Mouse (Mus musculus) gastrocnemius, postnatal 36 days (tissue): ENCODE measurements around the gene Fam129b. TPM values are rescaled to one million over a fixed set of nuclear protein-coding genes. Genes with fewer than 3 reads are reported as not detected.

Source experiments
- DNase-seq, 2 experiments: peaks; one replicate each; pipeline ENCODE4 v3.0.0; 2022
- intact Hi-C: fragments of 180-260 bp; cut with DNase I; formaldehyde crosslinking; loops from one replicate; pipeline ENCODE4 v1.15.1; 2025
- total RNA-seq, 2 experiments: library from RNA; stranded (reverse); gene quantifications; 2 replicates each; pipeline ENCODE4 v1.2.3; 2021

The Fam129b gene
- total RNA-seq, 2 experiments from 2014 or later: 5.5 to 7.7 TPM

DNA sequence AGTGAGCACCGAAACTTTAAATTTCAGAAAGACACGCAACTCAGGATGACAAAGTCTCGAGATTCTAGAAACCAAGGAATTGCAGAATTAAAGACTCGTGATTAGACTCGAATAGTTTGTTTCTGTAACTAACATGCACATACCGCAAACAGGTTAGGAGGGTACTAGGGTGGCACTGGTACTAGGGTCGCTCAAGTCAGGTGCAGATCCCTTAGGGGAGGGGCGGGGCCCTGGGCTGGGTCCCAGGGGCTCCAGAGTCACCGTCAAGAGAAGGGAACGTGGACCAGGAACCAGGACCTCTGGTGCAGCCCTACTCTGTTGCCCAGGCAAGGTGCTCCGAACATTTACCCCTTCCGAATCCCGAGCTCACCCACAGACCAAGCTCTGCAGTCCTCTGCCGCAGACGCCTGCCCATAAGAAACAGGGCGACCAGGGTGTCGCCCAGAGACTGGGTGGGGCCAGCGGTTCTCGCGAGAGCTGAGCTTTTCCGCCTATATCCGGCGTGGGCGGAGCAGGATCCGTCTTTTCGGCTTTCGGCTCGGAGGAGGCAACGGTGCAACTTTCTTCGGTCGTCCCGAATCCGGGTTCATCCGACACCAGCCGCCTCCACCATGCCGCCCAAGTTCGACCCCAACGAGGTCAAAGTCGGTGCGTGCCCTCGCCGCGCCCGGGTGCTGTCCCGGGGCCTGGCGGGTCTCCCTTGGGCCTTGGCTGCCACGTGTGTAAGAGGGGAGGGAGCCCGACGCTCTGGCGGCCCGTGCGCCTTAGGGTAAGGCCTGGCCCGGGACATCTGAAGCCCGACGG is 85.5 kb downstream of the Fam129b start, which contains the start of the genes Rpl12 and Lrsam1:
Gene Rpl12, plus strand, starts transcription at position 368 of the 804 bp plus-strand sequence.
Gene Lrsam1, minus strand, starts transcription at position 423 of the 804 bp plus-strand sequence.
- DNase-seq: peak; percentile 93 to 94
- intact Hi-C loops: no loop called here

DNA sequence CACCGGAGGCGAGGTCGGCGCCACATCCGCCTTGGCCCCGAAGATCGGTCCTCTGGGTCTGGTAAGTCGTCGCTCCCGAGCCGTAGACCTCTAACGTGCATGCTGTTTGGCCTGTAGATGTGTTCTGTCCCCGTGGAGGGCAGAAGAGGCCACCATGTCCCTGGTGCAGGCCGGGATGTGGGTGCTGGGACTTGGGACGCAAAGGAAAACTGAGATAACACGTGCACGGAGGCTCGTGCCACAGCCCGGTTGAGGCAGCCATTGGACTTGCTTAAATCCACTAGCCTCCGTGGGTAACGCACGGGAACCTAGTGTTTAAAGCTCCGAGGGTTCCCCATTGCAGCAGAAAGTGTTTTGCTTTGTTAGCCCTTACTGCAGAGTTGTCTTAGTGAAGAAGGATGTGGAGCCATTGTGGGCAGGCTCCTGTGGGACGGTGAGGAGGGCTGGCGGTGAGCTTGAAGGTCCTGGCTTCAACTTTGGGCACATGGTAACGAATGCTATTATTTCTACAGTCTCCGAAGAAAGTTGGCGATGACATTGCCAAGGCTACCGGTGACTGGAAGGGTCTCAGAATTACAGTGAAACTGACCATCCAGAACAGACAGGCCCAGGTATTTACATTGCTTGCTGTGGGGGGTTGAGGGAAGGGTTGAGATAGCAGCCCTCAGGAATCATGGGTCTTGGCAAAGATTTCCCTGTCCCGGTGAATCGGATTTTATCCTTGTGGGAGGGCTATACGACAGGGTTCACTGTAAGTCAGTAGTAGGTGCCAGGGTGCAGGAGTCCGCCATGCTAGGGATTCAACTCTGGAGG is 86.4 kb downstream of the Fam129b start:
- intact Hi-C loops: no loop called here
- DNase-seq: no peak

DNA sequence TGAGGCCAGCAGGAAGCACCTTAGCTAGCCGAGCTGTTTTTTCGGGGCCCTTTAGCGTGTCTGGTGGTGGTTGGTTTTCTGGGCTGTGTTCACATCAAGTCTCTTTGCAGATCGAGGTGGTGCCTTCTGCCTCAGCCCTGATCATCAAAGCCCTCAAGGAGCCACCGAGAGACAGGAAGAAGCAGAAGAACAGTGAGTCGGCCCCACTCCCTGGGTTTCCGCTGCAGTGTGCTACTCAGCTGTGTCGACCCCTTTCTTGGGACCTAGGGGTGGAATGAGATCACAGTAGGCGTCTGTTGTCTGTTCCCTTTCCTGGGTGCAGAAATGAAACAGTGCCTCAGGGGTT is 86.9 kb downstream of the Fam129b start:
- no peak for DNase-seq
- intact Hi-C loops: no loop called here

DNA sequence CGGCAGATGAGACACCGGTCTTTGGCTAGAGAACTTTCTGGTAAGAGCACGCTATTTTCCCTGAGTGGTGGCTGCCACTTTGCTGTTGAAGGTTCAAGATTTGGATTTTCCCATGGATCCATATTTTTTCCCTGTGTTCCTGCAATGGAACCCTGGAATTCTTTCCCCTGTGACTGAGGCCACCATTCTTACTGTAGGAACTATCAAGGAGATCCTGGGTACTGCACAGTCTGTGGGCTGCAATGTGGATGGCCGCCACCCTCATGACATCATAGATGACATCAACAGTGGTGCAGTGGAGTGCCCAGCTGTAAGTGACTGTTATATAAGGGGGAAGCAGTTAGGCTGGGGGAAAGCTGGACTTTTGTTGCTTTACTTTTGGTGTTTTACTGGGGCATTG is 87.6 kb downstream of the Fam129b start:
- intact Hi-C loops: no loop called here

DNA sequence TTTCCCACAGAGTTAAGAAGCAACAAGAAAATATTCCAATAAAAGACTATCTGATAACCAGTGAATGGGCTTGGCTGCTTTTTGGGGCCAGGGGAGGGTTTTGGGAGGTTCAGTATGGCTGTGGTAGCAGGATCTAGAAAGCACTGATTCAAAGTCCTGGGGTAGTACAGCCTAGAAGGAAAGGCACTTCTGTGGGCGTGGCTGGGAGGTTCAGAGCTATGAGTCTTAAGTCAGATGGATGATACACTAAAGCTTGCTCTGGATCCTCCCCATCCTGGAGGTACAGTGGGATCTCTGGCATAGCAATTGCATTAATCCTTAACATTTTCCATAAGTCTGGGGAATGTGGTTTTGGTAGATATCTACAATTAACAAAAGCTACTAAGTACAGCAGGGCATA is 88.1 kb downstream of the Fam129b start:
- intact Hi-C loops: no loop called here
- no peak for DNase-seq

More for the DNA sequence above, 87.6 kb downstream of the Fam129b start:
- no peak for DNase-seq

DNA sequence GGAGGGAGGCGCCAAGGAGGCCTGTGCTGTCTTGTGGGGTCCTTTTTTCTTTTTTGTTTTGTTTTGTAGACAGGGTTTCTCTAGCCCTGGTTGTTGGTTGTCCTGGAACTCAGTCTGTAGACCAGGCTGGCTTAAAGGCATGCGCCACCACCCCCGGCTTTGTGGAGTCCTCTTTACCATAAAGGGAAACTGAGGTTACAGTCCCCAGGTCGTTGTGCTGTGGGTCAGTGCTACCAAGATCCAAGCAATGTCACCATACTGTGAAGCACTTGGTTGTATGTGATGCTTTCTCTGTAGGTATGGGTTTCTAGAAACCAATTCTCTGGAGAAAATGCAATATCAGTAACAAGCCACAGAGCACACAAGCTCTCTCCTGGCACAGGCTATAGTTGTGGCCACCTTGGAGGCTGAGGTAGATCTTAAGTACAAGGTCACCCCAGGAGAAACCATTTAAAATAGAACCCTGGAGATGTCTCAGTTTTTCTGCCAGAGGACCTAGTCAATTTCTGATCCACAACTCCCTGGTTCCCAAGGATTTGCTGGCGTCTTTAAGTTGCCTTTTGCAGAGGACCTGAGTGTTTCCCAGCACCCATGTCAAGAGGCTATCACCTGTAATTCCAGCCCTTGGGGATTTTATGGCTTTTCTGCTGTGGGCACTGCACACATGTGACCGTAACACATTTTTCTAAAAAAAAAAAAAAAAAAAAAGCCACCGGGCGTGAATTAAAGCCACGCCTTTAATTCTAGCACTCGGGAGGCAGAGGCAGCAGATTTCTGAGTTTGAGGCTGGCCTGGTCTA is 88.9 kb downstream of the Fam129b start:
- intact Hi-C loops: no loop called here

DNA sequence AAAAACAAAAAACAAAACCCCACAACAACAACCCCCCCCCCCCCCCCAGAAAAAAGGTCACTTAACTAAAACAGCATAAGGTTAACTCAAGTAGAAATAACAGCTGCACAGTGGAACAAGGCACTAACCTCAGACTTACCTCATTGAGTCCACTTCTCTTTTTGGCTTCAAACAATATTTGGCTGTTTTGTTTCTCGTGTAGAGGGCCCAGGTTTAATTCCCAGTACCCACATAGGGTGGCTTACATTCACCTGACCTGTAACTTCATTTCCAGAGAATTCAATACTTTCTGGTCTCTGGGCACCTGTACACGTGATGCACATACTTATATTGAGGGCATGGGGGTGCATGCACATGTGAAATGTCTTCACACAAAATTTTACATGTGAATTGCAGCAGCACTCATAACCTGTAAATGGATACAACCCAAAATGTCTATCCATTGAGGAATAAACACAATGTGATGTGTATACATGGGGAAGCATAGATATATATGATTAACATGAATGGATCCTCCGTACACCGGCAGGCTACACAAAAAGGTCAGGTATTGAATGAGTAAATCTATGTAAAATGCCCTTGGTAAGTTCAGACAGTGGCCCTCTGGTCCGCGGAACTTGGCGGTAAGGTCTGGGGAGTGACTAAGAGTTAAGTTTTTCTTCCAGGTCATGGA is 89.7 kb downstream of the Fam129b start:
- no peak for DNase-seq
- intact Hi-C loops: no loop called here

More for the DNA sequence above, 88.9 kb downstream of the Fam129b start:
- no peak for DNase-seq

DNA sequence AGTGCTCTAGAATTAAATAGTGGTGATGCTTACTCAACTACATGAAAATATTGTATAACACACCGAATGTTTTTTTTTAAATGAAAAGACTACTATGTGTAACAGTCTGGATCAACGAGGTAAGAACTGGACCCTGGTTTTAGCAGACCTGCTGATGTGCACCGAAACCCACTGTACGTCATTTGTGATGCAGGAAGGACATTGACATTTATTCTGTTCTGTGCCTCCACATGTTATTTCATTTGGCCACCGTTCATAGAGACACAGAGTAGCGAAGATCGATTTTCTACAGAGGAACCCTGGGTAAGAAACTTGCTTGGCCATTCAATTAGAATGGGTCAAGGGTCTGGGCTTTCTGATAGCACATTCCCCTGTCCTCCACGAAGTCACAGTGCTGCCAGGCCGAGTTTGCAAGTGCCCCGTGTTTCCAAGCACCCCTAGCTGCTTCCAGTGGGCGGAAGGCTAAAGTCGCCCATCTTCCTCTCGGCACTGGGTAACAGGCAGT is 90.3 kb downstream of the Fam129b start:
- no peak for DNase-seq
- intact Hi-C loops: no loop called here

DNA sequence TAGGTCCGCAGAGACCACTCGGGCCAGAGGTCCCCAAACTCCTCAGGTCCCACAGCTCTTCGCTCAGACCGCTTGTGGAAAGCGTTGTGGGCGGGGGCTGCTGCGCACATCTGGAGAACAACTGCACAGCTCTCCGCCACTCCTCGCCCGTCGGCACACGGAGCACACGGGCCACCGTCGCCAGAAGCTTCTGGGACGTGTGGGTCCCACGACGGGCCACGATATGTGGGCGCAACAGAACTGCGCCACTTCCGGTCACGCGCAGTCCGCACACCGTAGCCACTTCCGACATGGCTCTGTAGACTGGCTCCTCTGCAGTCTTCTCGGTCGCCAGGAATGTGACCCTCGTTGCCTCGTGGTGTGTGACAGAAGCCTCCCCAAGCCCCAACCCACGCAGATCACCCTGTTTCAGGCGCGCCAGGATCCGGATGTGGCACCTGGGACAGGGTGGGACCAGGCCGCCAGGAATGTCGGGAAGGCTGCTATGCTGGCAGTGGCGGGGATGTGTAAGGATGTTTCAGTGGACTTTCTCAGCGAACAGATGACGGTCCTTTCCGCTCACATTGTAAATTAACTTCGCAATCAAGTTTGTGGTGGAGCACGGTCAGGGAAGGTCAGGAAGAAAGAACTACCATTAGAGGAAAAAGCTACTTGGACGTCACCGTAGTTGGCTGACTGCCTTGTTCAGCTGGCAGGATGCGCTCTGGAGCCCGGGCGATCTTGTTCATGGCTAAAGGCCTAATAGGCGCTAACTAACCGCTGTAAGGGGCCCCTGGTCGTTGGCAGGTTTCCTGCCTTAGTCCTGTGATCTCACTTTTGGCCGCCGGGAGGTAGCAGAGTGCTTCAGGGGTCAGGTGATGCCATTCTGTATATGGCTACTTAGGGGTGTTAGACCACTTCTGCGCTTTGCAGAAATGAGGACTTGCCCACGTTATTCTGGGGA is 91.0 kb downstream of the Fam129b start:
- intact Hi-C loops: no loop called here
- peak; percentile 82 for DNase-seq

DNA sequence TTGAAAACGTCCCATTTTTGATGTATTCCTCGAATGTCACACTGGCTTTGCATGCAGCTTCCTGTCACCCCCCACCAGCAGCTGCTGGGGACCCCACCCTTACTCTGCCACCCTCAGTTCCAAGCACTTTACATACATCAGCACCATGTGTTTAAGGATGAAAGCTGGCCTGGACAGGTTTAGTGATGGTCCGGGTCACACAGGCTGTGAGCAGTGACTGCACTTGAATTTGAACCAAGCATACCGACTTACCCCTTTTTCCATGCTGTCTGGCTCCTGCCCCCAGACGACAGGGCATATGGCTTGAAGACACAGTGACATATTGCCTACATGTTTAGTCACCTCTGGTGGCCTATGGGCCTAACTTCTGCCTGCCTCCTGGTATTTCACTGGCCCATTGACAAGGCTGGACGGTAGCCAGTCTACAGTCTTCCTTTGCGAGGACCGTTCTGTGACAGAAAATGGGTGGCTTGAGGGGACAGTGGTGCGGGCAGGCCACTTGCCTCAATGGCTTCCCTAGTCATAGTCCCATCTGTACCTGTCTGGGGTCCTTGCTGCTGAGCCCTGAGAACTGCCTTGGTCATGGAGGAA is 92.2 kb downstream of the Fam129b start:
- no peak for DNase-seq
- intact Hi-C loops: no loop called here

DNA sequence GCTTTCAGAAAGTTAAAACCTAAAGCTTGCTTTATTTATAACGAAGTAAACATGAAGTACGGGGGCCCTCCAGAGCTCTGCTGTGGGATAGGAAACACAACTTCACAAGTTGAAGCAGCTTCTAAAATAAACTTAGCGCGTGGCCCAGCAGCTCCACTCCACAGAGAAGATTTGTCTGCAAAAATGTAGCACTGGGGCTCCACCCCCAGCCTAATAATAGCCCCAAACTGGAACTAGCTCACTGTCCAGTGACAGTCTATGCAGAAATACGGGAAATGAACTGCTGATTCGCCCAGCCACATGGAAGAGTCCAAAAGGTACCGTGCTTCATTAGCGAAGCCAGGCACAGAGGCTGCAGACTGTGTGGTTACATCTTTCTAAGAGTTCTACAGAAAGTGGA is 93.4 kb downstream of the Fam129b start:
- intact Hi-C loops: no loop called here
- DNase-seq: no peak

DNA sequence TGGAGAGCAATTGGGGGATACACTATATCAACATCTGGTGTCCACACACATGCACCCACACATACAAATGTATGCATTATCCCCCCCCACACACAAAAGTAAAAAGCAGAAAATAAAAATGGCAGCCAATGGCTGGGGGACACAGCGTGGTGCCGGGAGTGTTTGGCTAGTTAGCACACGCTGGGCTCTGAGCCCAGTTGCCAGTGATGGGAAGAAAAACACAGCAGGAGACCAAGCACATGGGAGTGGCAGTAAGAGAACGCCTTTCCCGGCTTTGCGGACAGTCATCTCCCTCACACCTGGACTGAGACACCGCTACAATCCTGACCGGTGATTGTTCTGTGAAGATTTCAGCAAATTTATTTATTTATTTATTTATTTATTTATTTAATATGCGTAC is 95.3 kb downstream of the Fam129b start:
- DNase-seq: no peak
- intact Hi-C loops: no loop called here

DNA sequence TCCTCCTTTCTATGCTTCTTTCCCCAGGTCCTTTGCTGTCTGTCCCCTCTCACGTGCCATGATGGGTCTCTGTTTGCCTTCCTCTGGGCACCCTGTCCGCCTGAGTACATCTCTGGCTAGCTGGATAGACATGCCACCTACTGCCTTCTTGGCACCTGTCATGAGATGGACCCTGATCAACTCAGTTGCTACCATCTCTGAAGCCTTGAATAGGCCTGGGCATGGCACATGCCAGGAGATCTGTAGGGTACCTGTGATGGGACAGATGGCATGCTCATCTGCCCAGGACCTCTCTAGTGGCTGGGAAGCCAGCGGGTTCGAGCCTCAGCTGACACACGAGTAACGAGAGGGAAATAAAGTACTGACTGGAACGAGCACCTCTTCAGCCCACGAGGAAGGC is 98.3 kb downstream of the Fam129b start:
- DNase-seq: no peak
- intact Hi-C loops: no loop called here

Other genes starting within 250 kb of the Fam129b start
- gene Eng, start 229.5 kb upstream of the Fam129b start, total RNA-seq: 10 to 100 TPM; 23.9 to 26.7 TPM
- 1 to 10 TPM; 4.4 to 4.5 TPM for gene Fpgs, start 172.0 kb upstream of the Fam129b start, total RNA-seq
- 10 to 100 TPM; 18.1 to 21.0 TPM for gene Cdk9, start 163.0 kb upstream of the Fam129b start, total RNA-seq
- gene Sh2d3c, start 155.1 kb upstream of the Fam129b start, total RNA-seq: 1 to 10 TPM; 6.4 to 7.0 TPM
- gene 6330409D20Rik, start 135.1 kb upstream of the Fam129b start, total RNA-seq: not detected
- 1 to 10 TPM; 3.9 to 5.1 TPM for gene Tor2a, start 118.9 kb upstream of the Fam129b start, total RNA-seq
- not detected for gene Ttc16, start 100.5 kb upstream of the Fam129b start, total RNA-seq
- gene Ptrh1, start 100.3 kb upstream of the Fam129b start, total RNA-seq: 1 to 10 TPM; 2.0 to 2.1 TPM
- not detected for gene Cfap157, start 91.7 kb upstream of the Fam129b start, total RNA-seq
- gene Stxbp1, start 28.9 kb upstream of the Fam129b start, total RNA-seq: 1 to 10 TPM; 2.2 to 3.6 TPM
- 10 to 100 TPM; 45.3 to 75.3 TPM for gene Rpl12, start 85.4 kb downstream of the Fam129b start, total RNA-seq
- 1 to 10 TPM; 9.1 to 9.4 TPM for gene Lrsam1, start 85.5 kb downstream of the Fam129b start, total RNA-seq
- 1 to 10 TPM; 9.1 to 10.0 TPM for gene Slc2a8, start 106.0 kb downstream of the Fam129b start, total RNA-seq